Mouse (Mus musculus): ENCODE results near the gene D630045J12Rik. TPM values are rescaled to one million over a fixed set of nuclear protein-coding genes. Genes with fewer than 3 reads are reported as not detected.

D630045J12Rik gene
- polyA plus RNA-seq, 1 experiment from 2014 or later = 19.1 TPM

DNA sequence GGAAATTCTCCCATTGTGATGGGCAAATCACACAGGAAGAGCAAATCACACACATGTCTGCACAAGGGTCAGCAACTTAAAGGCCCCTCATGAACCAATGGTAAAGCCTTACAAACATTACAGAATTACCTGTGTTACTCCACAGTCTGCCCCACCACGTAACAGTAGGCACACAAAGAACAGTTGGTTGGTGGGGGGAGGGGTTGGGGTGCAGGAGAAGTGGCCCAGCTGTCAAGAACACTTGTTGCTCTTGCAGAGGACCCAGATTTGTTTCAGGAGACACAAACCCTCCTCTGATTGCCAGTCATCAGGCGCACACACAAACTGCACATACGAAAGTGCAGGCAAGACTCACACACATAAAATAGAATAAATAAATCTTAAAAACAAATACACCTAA is 20.9 kb downstream of the D630045J12Rik start:
- no peak for ATAC-seq
- Histone ChIP-seq H3K36me3 (ENCODE audit: control insufficient read depth, insufficient read depth) (no peaks in the 10 kb centered on the region), H3K4me3 (replicated peaks; ENCODE audit: low read length) (no peak overlapping the region), H3K9ac (replicated peaks; ENCODE audit: low read depth, low read length) (no peak overlapping the region), H3K9me3 (ENCODE audit: control insufficient read depth, low read length) (no peaks in the 10 kb centered on the region), H3K27me3 (replicated peaks; ENCODE audit: control insufficient read depth, insufficient read depth, low read length) (no peaks in the 10 kb centered on the region), H3K4me1 (replicated peaks; ENCODE audit: control insufficient read depth, insufficient read depth, low read length) (peaks cover 10% of the 10 kb centered on the region), H3K4me2 (ENCODE audit: low read length) (no peak overlapping the region), H3K27ac (ENCODE audit: low read length) (no peak overlapping the region)
- 70% methylated on average over 3 of the region's 3 CpGs for WGBS

DNA sequence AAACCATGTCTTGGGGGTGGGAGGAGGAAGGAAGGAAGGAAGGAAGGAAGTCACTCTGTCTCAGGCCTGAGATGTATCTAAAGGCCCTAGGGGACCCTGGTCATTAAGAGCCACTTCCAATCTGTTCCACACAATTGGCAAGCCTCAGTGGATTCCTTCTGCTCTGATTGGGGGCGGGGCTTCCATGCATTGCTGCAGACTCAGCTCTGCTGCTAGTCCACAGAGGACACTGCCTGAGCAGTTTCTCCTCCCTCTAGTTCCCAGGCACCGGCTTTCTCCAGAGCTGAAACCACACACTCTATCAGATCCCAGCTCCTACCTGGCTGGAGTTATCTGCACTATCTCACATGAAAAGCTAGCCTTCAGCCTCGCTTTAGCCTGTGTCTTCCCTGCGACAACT is 21.8 kb downstream of the D630045J12Rik start:
- Histone ChIP-seq H3K36me3 (ENCODE audit: control insufficient read depth, insufficient read depth) (no peaks in the 10 kb centered on the region), H3K9ac (replicated peaks; ENCODE audit: low read depth, low read length) (no peak overlapping the region), H3K9me3 (ENCODE audit: control insufficient read depth, low read length) (no peaks in the 10 kb centered on the region), H3K27me3 (replicated peaks; ENCODE audit: control insufficient read depth, insufficient read depth, low read length) (no peaks in the 10 kb centered on the region), H3K4me2 (ENCODE audit: low read length) (no peak overlapping the region), H3K4me3 (replicated peaks; ENCODE audit: low read length) (no peak overlapping the region), H3K27ac (ENCODE audit: low read length) (no peak overlapping the region), H3K4me1 (replicated peaks; ENCODE audit: control insufficient read depth, insufficient read depth, low read length) (peaks cover 10% of the 10 kb centered on the region)
- 69% methylated on average over 4 of the region's 4 CpGs for WGBS
- no peak for ATAC-seq

- H3K4me1 ChIP-seq (replicated peaks; ENCODE audit: control insufficient read depth, insufficient read depth, low read length) = peaks cover 10% of the 10 kb centered on the region
- no peaks in the 10 kb centered on the region for H3K9me3 ChIP-seq (ENCODE audit: control insufficient read depth, low read length)
- H3K36me3 ChIP-seq (ENCODE audit: control insufficient read depth, insufficient read depth) = no peaks in the 10 kb centered on the region
- no peak overlapping the region; the same call in 1 of the 2 replicates for H3K27ac ChIP-seq (ENCODE audit: low read length)
- no peak overlapping the region for H3K9ac ChIP-seq (replicated peaks; ENCODE audit: low read depth, low read length)
- no peaks in the 10 kb centered on the region for H3K27me3 ChIP-seq (replicated peaks; ENCODE audit: control insufficient read depth, insufficient read depth, low read length)
- no peak overlapping the region for H3K4me3 ChIP-seq (replicated peaks; ENCODE audit: low read length)
- 44% methylated on average over 1 of the region's 1 CpGs for WGBS
- peak; percentile 67 for ATAC-seq
- no peak overlapping the region for H3K4me2 ChIP-seq (ENCODE audit: low read length)
These were observed 29.7 kb downstream of the D630045J12Rik start for GRCm38 (mm10) chr6:38224079-38224478.

DNA sequence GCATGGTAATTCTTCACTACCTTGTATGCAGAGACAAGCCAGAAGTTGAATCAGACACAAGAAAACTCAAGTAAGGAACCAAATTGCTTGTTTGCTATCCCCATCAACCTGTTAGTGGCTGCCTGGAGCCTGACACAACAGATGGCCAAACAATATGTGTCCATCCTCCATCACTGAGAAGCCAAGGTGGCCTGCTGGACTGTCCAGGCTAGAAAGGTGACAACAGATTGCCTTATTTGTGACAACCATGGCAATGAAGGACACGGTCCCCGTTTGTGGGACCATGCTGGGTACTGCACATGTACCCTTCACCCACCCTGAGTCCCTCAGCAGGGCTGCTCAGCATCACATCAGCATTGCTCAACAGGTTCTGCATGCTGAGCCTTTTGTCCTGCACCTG is 34.5 kb downstream of the D630045J12Rik start:
- 71% methylated on average over 2 of the region's 2 CpGs for WGBS
- ATAC-seq = 0 out of 2 replicates have a peak, but pooled peaks have one; percentile 21
- Histone ChIP-seq H3K27ac (ENCODE audit: low read length) (no peak overlapping the region), H3K9me3 (ENCODE audit: control insufficient read depth, low read length) (no peaks in the 10 kb centered on the region), H3K9ac (replicated peaks; ENCODE audit: low read depth, low read length) (no peak overlapping the region), H3K27me3 (replicated peaks; ENCODE audit: control insufficient read depth, insufficient read depth, low read length) (no peaks in the 10 kb centered on the region), H3K4me2 (ENCODE audit: low read length) (no peak overlapping the region), H3K4me3 (replicated peaks; ENCODE audit: low read length) (no peak overlapping the region), H3K36me3 (ENCODE audit: control insufficient read depth, insufficient read depth) (no peaks in the 10 kb centered on the region), H3K4me1 (replicated peaks; ENCODE audit: control insufficient read depth, insufficient read depth, low read length) (peaks cover 24% of the 10 kb centered on the region)

DNA sequence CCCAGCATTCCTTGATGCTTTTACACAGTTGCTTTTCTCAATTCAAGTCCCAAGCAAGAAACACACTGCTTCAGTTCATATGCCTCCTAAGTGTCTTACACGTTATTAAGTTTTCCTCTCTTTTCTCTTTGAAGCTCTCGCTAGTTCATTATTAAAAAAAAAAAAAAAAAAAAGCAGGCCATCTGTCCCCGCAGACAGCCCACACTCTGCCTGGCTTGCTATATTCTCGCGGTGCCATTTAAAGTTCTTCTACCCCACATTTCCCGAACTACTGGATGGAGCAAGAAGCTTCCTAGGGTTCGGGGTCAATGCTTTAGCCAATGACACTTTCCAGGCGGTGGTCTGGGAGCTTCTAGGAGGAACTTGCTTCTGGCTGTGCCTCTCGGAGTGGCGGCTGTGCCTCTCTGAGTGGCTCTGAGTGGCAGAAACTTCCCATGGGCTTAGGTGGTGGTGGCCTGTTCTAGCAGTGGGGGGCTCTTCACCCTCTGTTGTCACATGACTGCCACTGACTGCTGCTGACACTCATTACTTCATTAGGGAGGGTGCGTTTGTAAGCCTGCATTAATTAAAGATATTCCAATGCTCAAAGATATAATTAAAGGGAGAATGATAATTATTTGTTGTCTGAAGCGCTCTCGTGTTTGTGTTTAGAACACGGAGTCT is 38.2 kb downstream of the D630045J12Rik start:
- H3K4me1 ChIP-seq (replicated peaks; ENCODE audit: control insufficient read depth, insufficient read depth, low read length) = peaks cover 18% of the 10 kb centered on the region
- ATAC-seq = peak; percentile 57
- WGBS = 35% methylated on average over 14 of the region's 14 CpGs
- H3K9me3 ChIP-seq (ENCODE audit: control insufficient read depth, low read length) = 0 out of 2 replicates have a peak, but pooled peaks cover 3% of the 10 kb centered on the region
- no peaks in the 10 kb centered on the region; the same call in 1 of the 2 replicates for H3K36me3 ChIP-seq (ENCODE audit: control insufficient read depth, insufficient read depth)
- H3K9ac ChIP-seq (replicated peaks; ENCODE audit: low read depth, low read length) = no peak overlapping the region
- H3K27me3 ChIP-seq (replicated peaks; ENCODE audit: control insufficient read depth, insufficient read depth, low read length) = no peaks in the 10 kb centered on the region
- no peak overlapping the region for H3K27ac ChIP-seq (ENCODE audit: low read length)
- no peak overlapping the region; the same call in 1 of the 2 replicates for H3K4me2 ChIP-seq (ENCODE audit: low read length)
- H3K4me3 ChIP-seq (replicated peaks; ENCODE audit: low read length) = no peak overlapping the region

DNA sequence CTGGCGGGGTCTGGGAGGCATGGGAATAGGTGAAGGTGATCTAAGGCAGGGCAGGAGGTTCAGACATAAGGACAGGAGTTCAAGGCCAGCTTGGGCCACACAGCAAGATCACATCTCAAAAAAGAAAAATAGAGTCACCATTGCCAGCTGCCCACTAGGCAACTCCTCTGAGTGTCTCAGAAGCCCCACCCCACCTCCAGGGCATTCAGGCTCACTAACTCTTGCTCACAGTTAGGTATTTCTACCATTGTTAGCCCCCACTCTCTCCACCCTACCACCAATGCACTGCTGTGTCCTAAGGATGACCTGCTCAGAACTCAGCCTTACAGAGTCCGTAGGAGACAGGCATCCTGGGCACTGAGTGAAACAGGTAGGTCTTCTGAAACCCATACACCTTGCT is 46.2 kb downstream of the D630045J12Rik start:
- Histone ChIP-seq H3K4me1 (replicated peaks; ENCODE audit: control insufficient read depth, insufficient read depth, low read length) (peaks cover 10% of the 10 kb centered on the region), H3K4me2 (ENCODE audit: low read length) (no peak overlapping the region), H3K27ac (ENCODE audit: low read length) (no peak overlapping the region), H3K27me3 (replicated peaks; ENCODE audit: control insufficient read depth, insufficient read depth, low read length) (no peaks in the 10 kb centered on the region), H3K4me3 (replicated peaks; ENCODE audit: low read length) (no peak overlapping the region), H3K9ac (replicated peaks; ENCODE audit: low read depth, low read length) (no peak overlapping the region), H3K9me3 (ENCODE audit: control insufficient read depth, low read length) (peaks cover 4% of the 10 kb centered on the region; the same call in 1 of the 2 replicates), H3K36me3 (ENCODE audit: control insufficient read depth, insufficient read depth) (no peaks in the 10 kb centered on the region)
- ATAC-seq = no peak
- 45% methylated on average over 2 of the region's 2 CpGs for WGBS

- Histone ChIP-seq H3K9ac (replicated peaks; ENCODE audit: low read depth, low read length) (no peak overlapping the region), H3K27me3 (replicated peaks; ENCODE audit: control insufficient read depth, insufficient read depth, low read length) (no peaks in the 10 kb centered on the region), H3K4me3 (replicated peaks; ENCODE audit: low read length) (no peak overlapping the region), H3K9me3 (ENCODE audit: control insufficient read depth, low read length) (peaks cover 2% of the 10 kb centered on the region; the same call in 1 of the 2 replicates), H3K4me1 (replicated peaks; ENCODE audit: control insufficient read depth, insufficient read depth, low read length) (peaks cover 10% of the 10 kb centered on the region), H3K36me3 (ENCODE audit: control insufficient read depth, insufficient read depth) (no peaks in the 10 kb centered on the region), H3K4me2 (ENCODE audit: low read length) (no peak overlapping the region), H3K27ac (ENCODE audit: low read length) (no peak overlapping the region)
- ATAC-seq = peak; percentile 39
- WGBS = 5% methylated on average over 8 of the region's 8 CpGs
These were observed 46.8 kb downstream of the D630045J12Rik start for GRCm38 (mm10) chr6:38206941-38207531.

DNA sequence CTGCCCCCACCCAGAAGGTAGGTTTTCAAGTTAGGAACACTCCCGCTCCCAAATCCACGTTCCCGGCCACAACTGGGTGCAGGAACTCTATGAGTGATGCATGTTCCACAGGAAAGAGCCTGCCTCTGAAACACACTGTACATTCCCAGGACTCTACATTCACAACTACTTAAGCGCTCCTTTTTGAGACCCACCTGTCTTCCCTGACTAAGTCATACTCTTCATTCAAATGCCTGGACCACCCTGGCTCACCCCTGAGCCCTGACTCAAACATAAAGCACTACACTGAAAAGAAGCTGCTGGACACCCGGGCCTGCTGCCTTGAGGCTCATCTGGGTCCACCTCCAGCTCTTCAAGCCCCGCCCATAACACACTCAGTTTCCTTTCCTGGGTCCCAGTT is 48.4 kb downstream of the D630045J12Rik start:
- no peak for ATAC-seq
- WGBS = 82% methylated on average over 6 of the region's 6 CpGs

DNA sequence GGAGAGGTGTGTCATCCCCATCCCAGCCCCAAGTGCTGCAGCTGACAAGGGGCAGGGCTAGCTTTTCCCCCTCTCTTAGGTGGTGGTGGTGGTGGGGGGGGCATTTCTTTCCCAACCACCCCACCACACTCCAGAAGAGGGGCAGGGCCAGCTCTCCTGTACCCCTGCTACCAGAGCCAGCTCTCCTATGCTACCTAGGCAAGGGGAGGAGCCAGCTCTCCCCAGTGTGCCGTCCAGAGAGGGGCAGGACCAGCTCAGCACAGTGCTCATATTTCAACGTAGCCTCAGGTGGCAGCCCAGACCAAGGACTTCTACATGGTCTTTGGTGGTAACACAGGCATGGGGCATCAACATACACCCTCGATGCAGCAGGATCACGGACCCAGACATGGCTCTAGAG is 50.0 kb downstream of the D630045J12Rik start:
- 68% methylated on average over 4 of the region's 4 CpGs for WGBS
- ATAC-seq = 0 out of 2 replicates have a peak, but pooled peaks have one; percentile 17

More for the DNA sequence above, 48.4 kb downstream of the D630045J12Rik start:
- Histone ChIP-seq H3K27me3 (replicated peaks; ENCODE audit: control insufficient read depth, insufficient read depth, low read length) (no peaks in the 10 kb centered on the region), H3K36me3 (ENCODE audit: control insufficient read depth, insufficient read depth) (no peaks in the 10 kb centered on the region), H3K4me3 (replicated peaks; ENCODE audit: low read length) (no peak overlapping the region), H3K4me2 (ENCODE audit: low read length) (no peak overlapping the region), H3K27ac (ENCODE audit: low read length) (no peak overlapping the region), H3K9me3 (ENCODE audit: control insufficient read depth, low read length) (peaks cover 2% of the 10 kb centered on the region; the same call in 1 of the 2 replicates), H3K4me1 (replicated peaks; ENCODE audit: control insufficient read depth, insufficient read depth, low read length) (peaks cover 10% of the 10 kb centered on the region), H3K9ac (replicated peaks; ENCODE audit: low read depth, low read length) (no peak overlapping the region)

More for the DNA sequence above, 50.0 kb downstream of the D630045J12Rik start:
- no peaks in the 10 kb centered on the region for H3K9me3 ChIP-seq (ENCODE audit: control insufficient read depth, low read length)
- H3K4me2 ChIP-seq (ENCODE audit: low read length) = no peak overlapping the region
- no peak overlapping the region for H3K9ac ChIP-seq (replicated peaks; ENCODE audit: low read depth, low read length)
- H3K27ac ChIP-seq (ENCODE audit: low read length) = no peak overlapping the region
- H3K4me1 ChIP-seq (replicated peaks; ENCODE audit: control insufficient read depth, insufficient read depth, low read length) = peaks cover 10% of the 10 kb centered on the region
- no peak overlapping the region for H3K4me3 ChIP-seq (replicated peaks; ENCODE audit: low read length)
- H3K36me3 ChIP-seq (ENCODE audit: control insufficient read depth, insufficient read depth) = no peaks in the 10 kb centered on the region
- H3K27me3 ChIP-seq (replicated peaks; ENCODE audit: control insufficient read depth, insufficient read depth, low read length) = no peaks in the 10 kb centered on the region

All from forebrain, embryonic 16.5 days (tissue).